Mouse (Mus musculus): ENCODE measurements around the gene Apba1. TPM values are rescaled to one million over a fixed set of nuclear protein-coding genes. Genes with fewer than 3 reads are reported as not detected.
A peak's percentile ranks its signal among the peaks of the same experiment; 100 is the strongest.

The Apba1 gene
- polyA plus RNA-seq, 1 experiment from 2014 or later, result 13.3 TPM

GRCm38 (mm10) chr19:23855832-23856231, 97.1 kb downstream of the Apba1 start:
- Histone ChIP-seq H3K9ac (ENCODE audit: low read depth, low read length) (no peak overlapping the region), H3K27ac (ENCODE audit: low read depth, low read length) (no peak overlapping the region), H3K4me3 (ENCODE audit: low read length) (no peak overlapping the region), H3K36me3 (ENCODE audit: control insufficient read depth, insufficient read depth, low read length) (no peaks in the 10 kb centered on the region), H3K4me2 (ENCODE audit: low read length) (no peak overlapping the region), H3K4me1 (ENCODE audit: control insufficient read depth, insufficient read depth, low read depth, low read length) (no peaks in the 10 kb centered on the region), H3K27me3 (replicated peaks; ENCODE audit: control insufficient read depth, insufficient read depth, low read length) (no peaks in the 10 kb centered on the region), H3K9me3 (ENCODE audit: control insufficient read depth, low read length) (peaks cover 2% of the 10 kb centered on the region; the same call in 1 of the 2 replicates)
- ATAC-seq, result no peak
- 90% methylated on average over 7 of the region's 7 CpGs for WGBS

- WGBS, result 98% methylated on average over 4 of the region's 4 CpGs
Observed at GRCm38 (mm10) chr19:23858091-23858490, 99.4 kb downstream of the Apba1 start.

GRCm38 (mm10) chr19:23858781-23859180, 100.1 kb downstream of the Apba1 start:
- no peak overlapping the region for H3K4me3 ChIP-seq (ENCODE audit: low read length)
- no peaks in the 10 kb centered on the region for H3K36me3 ChIP-seq (ENCODE audit: control insufficient read depth, insufficient read depth, low read length)
- H3K4me2 ChIP-seq (ENCODE audit: low read length), result no peak overlapping the region
- H3K4me1 ChIP-seq (ENCODE audit: control insufficient read depth, insufficient read depth, low read depth, low read length), result peaks cover 2% of the 10 kb centered on the region
- no peaks in the 10 kb centered on the region for H3K27me3 ChIP-seq (replicated peaks; ENCODE audit: control insufficient read depth, insufficient read depth, low read length)
- WGBS, result 89% methylated on average over 9 of the region's 9 CpGs
- H3K9me3 ChIP-seq (ENCODE audit: control insufficient read depth, low read length), result peaks cover 2% of the 10 kb centered on the region; the same call in 1 of the 2 replicates
- no peak overlapping the region for H3K9ac ChIP-seq (ENCODE audit: low read depth, low read length)
- no peak for ATAC-seq
- H3K27ac ChIP-seq (ENCODE audit: low read depth, low read length), result no peak overlapping the region

More at GRCm38 (mm10) chr19:23858091-23858490, 99.4 kb downstream of the Apba1 start:
- peaks cover 2% of the 10 kb centered on the region; the same call in 1 of the 2 replicates for H3K9me3 ChIP-seq (ENCODE audit: control insufficient read depth, low read length)
- no peaks in the 10 kb centered on the region for H3K27me3 ChIP-seq (replicated peaks; ENCODE audit: control insufficient read depth, insufficient read depth, low read length)
- H3K27ac ChIP-seq (ENCODE audit: low read depth, low read length), result no peak overlapping the region
- H3K4me1 ChIP-seq (ENCODE audit: control insufficient read depth, insufficient read depth, low read depth, low read length), result no peaks in the 10 kb centered on the region; the same call in 1 of the 2 replicates
- no peak overlapping the region for H3K4me2 ChIP-seq (ENCODE audit: low read length)
- no peak for ATAC-seq
- no peak overlapping the region for H3K4me3 ChIP-seq (ENCODE audit: low read length)
- no peak overlapping the region for H3K9ac ChIP-seq (ENCODE audit: low read depth, low read length)
- no peaks in the 10 kb centered on the region for H3K36me3 ChIP-seq (ENCODE audit: control insufficient read depth, insufficient read depth, low read length)

- H3K9me3 ChIP-seq (ENCODE audit: control insufficient read depth, low read length), result peaks cover 2% of the 10 kb centered on the region; the same call in 1 of the 2 replicates
- no peak overlapping the region for H3K4me2 ChIP-seq (ENCODE audit: low read length)
- H3K36me3 ChIP-seq (ENCODE audit: control insufficient read depth, insufficient read depth, low read length), result no peaks in the 10 kb centered on the region
- no peaks in the 10 kb centered on the region for H3K27me3 ChIP-seq (replicated peaks; ENCODE audit: control insufficient read depth, insufficient read depth, low read length)
- H3K4me1 ChIP-seq (ENCODE audit: control insufficient read depth, insufficient read depth, low read depth, low read length), result peaks cover 6% of the 10 kb centered on the region
- 28% methylated on average over 13 of the region's 13 CpGs for WGBS
- no peak overlapping the region for H3K9ac ChIP-seq (ENCODE audit: low read depth, low read length)
- ATAC-seq, result no peak
- no peak overlapping the region for H3K4me3 ChIP-seq (ENCODE audit: low read length)
- H3K27ac ChIP-seq (ENCODE audit: low read depth, low read length), result no peak overlapping the region
Observed at GRCm38 (mm10) chr19:23860151-23860820, 101.6 kb downstream of the Apba1 start.

GRCm38 (mm10) chr19:23862736-23863135, 104.0 kb downstream of the Apba1 start:
- H3K4me3 ChIP-seq (ENCODE audit: low read length), result no peak overlapping the region
- no peaks in the 10 kb centered on the region for H3K27me3 ChIP-seq (replicated peaks; ENCODE audit: control insufficient read depth, insufficient read depth, low read length)
- H3K36me3 ChIP-seq (ENCODE audit: control insufficient read depth, insufficient read depth, low read length), result no peaks in the 10 kb centered on the region
- H3K9me3 ChIP-seq (ENCODE audit: control insufficient read depth, low read length), result peaks cover 2% of the 10 kb centered on the region; the same call in 1 of the 2 replicates
- no peak for ATAC-seq
- H3K27ac ChIP-seq (ENCODE audit: low read depth, low read length), result no peak overlapping the region
- 51% methylated on average over 4 of the region's 4 CpGs for WGBS
- H3K9ac ChIP-seq (ENCODE audit: low read depth, low read length), result no peak overlapping the region
- peaks cover 9% of the 10 kb centered on the region for H3K4me1 ChIP-seq (ENCODE audit: control insufficient read depth, insufficient read depth, low read depth, low read length)
- H3K4me2 ChIP-seq (ENCODE audit: low read length), result no peak overlapping the region

- H3K4me2 ChIP-seq (ENCODE audit: low read length), result no peak overlapping the region
- H3K4me3 ChIP-seq (ENCODE audit: low read length), result no peak overlapping the region
- H3K9ac ChIP-seq (ENCODE audit: low read depth, low read length), result no peak overlapping the region
- peak; percentile 4; the same call in 1 of the 2 replicates for ATAC-seq
- H3K27ac ChIP-seq (ENCODE audit: low read depth, low read length), result peak overlapping the region; percentile 36
- no peaks in the 10 kb centered on the region for H3K9me3 ChIP-seq (ENCODE audit: control insufficient read depth, low read length)
- no peaks in the 10 kb centered on the region for H3K36me3 ChIP-seq (ENCODE audit: control insufficient read depth, insufficient read depth, low read length)
- WGBS, result 31% methylated on average over 3 of the region's 3 CpGs
- no peaks in the 10 kb centered on the region for H3K27me3 ChIP-seq (replicated peaks; ENCODE audit: control insufficient read depth, insufficient read depth, low read length)
- H3K4me1 ChIP-seq (ENCODE audit: control insufficient read depth, insufficient read depth, low read depth, low read length), result peaks cover 9% of the 10 kb centered on the region
Observed at GRCm38 (mm10) chr19:23863959-23864358, 105.3 kb downstream of the Apba1 start.

GRCm38 (mm10) chr19:23866045-23866444, 107.4 kb downstream of the Apba1 start:
- no peaks in the 10 kb centered on the region for H3K27me3 ChIP-seq (replicated peaks; ENCODE audit: control insufficient read depth, insufficient read depth, low read length)
- no peaks in the 10 kb centered on the region for H3K36me3 ChIP-seq (ENCODE audit: control insufficient read depth, insufficient read depth, low read length)
- no peak overlapping the region for H3K4me2 ChIP-seq (ENCODE audit: low read length)
- ATAC-seq, result no peak
- H3K4me1 ChIP-seq (ENCODE audit: control insufficient read depth, insufficient read depth, low read depth, low read length), result peaks cover 9% of the 10 kb centered on the region
- 85% methylated on average over 9 of the region's 9 CpGs for WGBS
- H3K27ac ChIP-seq (ENCODE audit: low read depth, low read length), result no peak overlapping the region
- H3K9ac ChIP-seq (ENCODE audit: low read depth, low read length), result no peak overlapping the region
- no peaks in the 10 kb centered on the region for H3K9me3 ChIP-seq (ENCODE audit: control insufficient read depth, low read length)
- no peak overlapping the region for H3K4me3 ChIP-seq (ENCODE audit: low read length)

GRCm38 (mm10) chr19:23867052-23867451, 108.4 kb downstream of the Apba1 start:
- H3K27ac ChIP-seq (ENCODE audit: low read depth, low read length), result no peak overlapping the region
- no peak overlapping the region for H3K9ac ChIP-seq (ENCODE audit: low read depth, low read length)
- peaks cover 9% of the 10 kb centered on the region for H3K4me1 ChIP-seq (ENCODE audit: control insufficient read depth, insufficient read depth, low read depth, low read length)
- no peak overlapping the region for H3K4me2 ChIP-seq (ENCODE audit: low read length)
- WGBS, result 74% methylated on average over 11 of the region's 11 CpGs
- H3K27me3 ChIP-seq (replicated peaks; ENCODE audit: control insufficient read depth, insufficient read depth, low read length), result no peaks in the 10 kb centered on the region
- no peaks in the 10 kb centered on the region for H3K36me3 ChIP-seq (ENCODE audit: control insufficient read depth, insufficient read depth, low read length)
- H3K4me3 ChIP-seq (ENCODE audit: low read length), result no peak overlapping the region
- no peaks in the 10 kb centered on the region for H3K9me3 ChIP-seq (ENCODE audit: control insufficient read depth, low read length)
- no peak for ATAC-seq

- Histone ChIP-seq H3K9me3 (ENCODE audit: control insufficient read depth, low read length) (no peaks in the 10 kb centered on the region), H3K4me2 (ENCODE audit: low read length) (no peak overlapping the region), H3K4me3 (ENCODE audit: low read length) (no peak overlapping the region), H3K27me3 (replicated peaks; ENCODE audit: control insufficient read depth, insufficient read depth, low read length) (no peaks in the 10 kb centered on the region), H3K9ac (ENCODE audit: low read depth, low read length) (no peak overlapping the region), H3K27ac (ENCODE audit: low read depth, low read length) (no peak overlapping the region), H3K36me3 (ENCODE audit: control insufficient read depth, insufficient read depth, low read length) (no peaks in the 10 kb centered on the region), H3K4me1 (ENCODE audit: control insufficient read depth, insufficient read depth, low read depth, low read length) (peaks cover 9% of the 10 kb centered on the region)
- 82% methylated on average over 7 of the region's 7 CpGs for WGBS
- no peak for ATAC-seq
Observed at GRCm38 (mm10) chr19:23867589-23867988, 108.9 kb downstream of the Apba1 start.

Measured in hindbrain, embryonic 16.5 days (tissue).